Mouse (Mus musculus) layer of hippocampus, postnatal 14 days (tissue): Measurements from ENCODE around the gene Mrps6. TPM values are rescaled to one million over a fixed set of nuclear protein-coding genes. Genes with fewer than 3 reads are reported as not detected.

ENCODE experiments used
- total RNA-seq, 2 experiments: library from RNA; stranded (reverse); gene quantifications; 2 replicates each; pipeline ENCODE4 v1.2.3; 2021

Gene Mrps6
- total RNA-seq, 2 experiments from 2014 or later: 46.2 to 62.5 TPM

Other genes starting within 250 kb of the Mrps6 start
- not detected for gene Gm49711, start within 50 bp of the Mrps6 start, total RNA-seq
- gene Slc5a3, start 52 bp downstream of the Mrps6 start, total RNA-seq: 10 to 100 TPM; 15.1 to 17.6 TPM
- gene Kcne2, start 234.1 kb downstream of the Mrps6 start, total RNA-seq: 1 to 10 TPM in 1 of 2 experiments, under 1 TPM in 1; 0.52 to 7.6 TPM
- gene Smim11, start 243.0 kb downstream of the Mrps6 start, total RNA-seq: 10 to 100 TPM; 12.9 to 17.9 TPM